Mouse (Mus musculus): ENCODE measurements around the gene Vps13d.

Gene Vps13d

DNA sequence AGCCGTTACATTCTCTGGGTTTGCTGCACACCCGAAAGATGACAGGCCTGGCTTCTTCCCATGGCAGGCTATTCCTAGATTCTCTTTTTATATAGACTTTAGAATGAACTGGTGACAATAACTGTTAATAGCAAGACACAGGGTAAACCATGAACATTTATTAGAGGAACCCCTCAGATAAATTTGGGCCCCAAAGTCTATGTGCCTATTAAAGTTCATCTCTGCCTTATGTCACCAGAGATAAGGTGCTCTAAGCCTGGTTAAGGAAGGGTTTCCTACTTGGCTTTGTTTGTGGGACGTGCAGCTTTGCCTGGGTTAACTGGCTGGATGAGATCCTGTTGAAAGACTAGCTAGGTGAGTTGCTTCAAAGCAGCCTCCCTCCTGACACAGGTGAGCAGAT, 159.4 kb downstream of the Vps13d start:
- DNase-seq (ENCODE audit: low spot score in 2 of 2) = no peak

DNA sequence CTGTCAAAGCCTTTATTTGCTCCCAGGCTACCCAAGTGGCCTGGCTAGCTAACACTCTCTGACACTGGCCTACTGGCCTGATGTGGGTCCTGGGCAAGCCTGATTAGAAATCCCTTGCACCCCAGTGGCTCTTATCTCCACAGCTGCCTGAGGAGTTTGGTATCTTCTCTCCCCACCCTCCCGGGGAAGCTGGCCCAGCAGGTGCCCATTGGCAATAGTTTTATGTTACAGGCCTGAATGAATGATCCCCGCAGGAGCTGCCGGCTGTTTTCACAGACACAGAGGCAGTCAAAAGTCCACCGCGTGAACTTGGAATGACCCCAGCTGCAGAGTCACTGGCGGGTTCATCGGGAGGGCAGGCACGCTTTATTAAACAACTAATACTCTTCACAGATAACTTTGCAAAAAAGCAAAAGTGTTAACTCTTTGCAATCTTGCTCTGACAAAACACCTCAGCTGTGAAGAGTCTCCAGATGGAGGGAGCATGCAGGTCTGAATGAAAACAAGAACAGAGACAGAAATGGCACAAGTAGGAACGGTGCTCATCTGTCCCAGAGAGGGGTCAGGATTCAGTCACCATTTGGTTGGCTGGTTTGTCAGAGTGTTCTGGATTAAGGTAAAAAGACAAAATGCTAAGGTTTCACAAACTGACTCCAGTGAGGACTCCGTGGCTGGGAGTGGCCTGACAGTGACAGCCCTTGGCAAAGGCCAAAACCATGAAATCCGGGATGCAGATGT, 160.1 kb downstream of the Vps13d start:
- no peak for DNase-seq (ENCODE audit: low spot score in 2 of 2)

DNA sequence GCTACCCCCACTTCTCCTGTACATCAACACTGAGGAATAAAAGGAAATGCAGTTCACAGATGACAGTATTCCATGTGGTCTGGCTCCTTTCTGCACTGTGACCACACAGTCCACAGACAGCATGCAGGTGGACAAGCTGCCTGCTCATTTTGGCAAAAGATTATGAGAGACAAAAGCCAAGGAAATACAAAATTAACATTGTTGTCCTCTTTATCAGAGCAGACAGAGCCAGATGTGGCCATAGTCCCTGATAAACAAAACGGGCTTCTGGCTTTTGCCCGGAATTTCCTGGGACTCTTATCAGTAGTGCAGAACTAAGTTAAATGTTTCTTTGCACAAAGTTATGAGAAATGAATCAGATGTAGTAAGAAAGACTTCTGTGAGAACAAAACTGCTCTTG, 161.4 kb downstream of the Vps13d start:
- no peak for DNase-seq (ENCODE audit: low spot score in 2 of 2)

DNA sequence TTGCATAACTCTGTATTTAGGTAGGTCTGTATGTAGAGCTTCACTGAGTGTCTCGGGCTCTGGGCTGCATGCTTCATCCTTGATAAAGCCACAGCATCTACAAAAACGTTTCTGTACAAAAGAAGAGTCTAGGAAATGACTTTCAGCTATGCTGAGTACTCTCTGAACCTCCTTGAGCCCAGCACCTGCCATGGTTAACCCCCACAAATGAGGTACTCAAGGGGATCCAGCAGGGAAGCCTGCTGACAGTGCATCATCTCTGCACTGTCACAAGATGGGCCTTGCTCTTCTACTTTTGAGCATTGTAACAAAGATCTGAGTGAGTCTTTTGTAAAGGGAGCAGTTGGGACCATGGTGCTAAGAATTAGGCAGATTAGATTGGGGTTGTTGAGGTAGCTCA, 162.2 kb downstream of the Vps13d start:
- DNase-seq (ENCODE audit: low spot score in 2 of 2) = no peak

DNA sequence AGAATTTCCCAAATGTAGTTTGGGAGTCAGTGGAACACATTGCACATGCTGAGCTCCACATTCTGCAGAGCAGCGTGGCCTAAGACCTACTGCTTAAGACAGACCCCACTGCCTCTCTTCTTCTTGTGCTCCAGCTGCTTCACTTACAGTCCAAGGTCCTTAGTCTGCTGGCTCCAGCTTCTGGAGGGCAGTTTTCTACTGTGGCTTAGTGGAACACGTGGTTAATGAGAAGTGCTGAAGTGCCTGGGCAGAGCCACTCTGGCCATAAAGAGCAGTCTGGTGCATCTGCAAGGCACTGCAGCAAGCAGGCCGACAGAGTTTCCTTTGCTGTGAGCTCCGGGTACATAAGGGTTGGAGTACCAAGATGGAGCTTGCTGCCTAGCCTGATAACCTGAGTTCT, 163.3 kb downstream of the Vps13d start:
- DNase-seq (ENCODE audit: low spot score in 2 of 2) = no peak

DNA sequence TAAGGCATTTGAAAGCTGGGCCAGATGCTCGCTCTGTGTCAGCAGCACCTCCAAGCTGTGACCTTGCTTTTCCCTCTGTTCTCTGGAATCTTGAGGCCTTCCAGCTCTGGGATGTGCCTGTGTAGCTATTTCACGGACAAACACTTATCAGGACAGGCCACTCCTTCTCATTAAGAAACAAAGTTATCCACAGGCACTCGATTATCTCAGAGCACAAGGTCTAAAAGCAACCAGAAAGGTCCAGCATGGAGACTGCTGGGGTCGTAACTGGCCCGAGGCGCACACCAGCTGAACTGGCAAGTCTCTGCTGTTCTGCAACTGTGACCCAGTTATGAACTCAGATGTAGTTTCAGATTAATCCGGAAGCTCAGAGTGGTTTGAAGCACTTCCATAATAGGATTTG, 168.4 kb downstream of the Vps13d start:
- DNase-seq (ENCODE audit: low spot score in 2 of 2) = no peak

DNA sequence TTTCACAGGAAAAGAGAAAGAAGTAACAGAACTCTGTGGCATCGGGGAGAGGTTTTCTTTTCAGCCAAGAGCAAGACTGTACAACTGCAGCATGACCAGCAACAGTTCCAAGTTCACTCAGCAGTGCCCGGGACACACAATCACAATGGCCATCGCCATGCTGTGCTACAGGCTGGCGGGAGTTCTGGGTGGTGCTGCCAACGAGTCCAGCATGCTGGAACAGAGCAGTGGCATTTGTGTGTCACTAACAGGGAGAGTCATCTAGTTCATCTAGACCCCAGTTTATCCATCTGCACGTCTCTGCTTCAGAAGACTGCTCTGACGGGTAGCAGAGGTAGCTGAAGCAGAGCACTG, 169.4 kb downstream of the Vps13d start:
- no peak for DNase-seq (ENCODE audit: low spot score in 2 of 2)

DNA sequence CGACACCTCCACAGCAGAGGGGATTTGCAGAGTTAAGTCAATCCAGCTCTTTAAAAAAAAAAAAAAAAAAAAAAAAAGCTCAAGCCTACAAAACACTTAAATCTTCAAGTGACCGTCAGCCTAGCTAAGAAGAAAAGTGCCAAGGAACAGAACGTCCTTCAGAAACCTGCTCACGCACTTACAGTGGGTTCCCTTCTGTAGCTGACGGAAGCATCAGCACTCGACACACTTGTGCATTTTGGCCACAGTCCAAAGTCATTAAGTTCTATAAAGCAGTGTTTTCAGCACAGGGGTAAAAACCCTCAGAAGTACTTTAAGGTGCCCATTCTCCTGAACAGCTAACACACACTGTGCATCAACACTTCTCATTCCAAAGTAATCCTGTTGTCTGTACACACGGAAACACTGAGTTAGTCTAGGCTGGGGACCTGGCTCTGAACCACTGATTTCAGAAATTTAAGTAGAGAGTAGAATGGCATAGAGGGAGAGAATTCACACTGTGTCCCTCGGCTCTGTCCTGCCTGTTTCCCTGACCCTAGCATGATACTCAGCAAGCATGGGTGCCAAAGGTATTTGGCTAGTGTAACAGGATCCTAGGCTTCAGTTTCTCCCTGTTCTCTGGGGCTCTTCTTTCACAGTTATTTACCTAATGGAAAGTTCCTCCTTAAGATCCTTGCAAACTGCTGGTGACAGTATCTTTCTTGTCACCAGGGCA, 170.0 kb downstream of the Vps13d start:
- no peak for DNase-seq (ENCODE audit: low spot score in 2 of 2)

DNA sequence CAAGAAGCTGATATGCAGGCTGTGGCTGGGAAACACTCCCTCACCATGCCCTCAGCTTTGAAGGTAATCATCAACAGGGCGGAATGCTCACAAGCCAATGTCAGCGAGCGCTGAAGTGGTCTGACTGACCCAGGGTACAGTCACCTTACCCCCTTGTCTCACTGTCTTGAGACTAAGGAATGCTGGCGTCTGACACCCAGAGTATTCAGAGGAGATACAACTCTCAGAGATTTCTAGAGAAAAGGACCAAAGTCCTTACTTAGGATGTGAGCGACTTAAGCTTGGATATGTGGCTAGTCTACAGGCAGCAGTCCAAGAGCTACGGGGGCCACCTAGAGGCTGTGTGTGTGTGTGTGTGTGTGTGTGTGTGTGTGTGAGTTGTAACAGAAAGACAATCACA, 170.9 kb downstream of the Vps13d start:
- DNase-seq (ENCODE audit: low spot score in 2 of 2) = no peak

DNA sequence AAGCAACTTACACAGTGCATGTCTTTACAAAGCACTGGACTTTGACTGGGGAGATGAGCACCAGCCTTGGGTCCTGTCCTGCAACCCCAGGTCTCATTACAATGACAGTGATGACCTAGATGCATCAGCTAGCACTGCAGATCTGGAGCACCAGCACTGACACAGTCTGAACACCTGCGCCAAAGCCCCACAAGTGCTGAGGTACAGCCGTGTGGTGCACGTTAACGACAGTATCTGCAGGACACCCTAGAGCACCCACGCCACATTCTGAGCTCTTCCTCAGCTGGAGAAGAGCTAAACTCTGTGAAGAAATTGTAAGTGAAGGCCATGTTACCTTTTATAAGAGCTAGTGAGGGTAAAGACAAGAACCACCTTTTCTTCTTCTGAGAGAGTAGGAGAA, 172.0 kb downstream of the Vps13d start:
- no peak for DNase-seq (ENCODE audit: low spot score in 2 of 2)

DNA sequence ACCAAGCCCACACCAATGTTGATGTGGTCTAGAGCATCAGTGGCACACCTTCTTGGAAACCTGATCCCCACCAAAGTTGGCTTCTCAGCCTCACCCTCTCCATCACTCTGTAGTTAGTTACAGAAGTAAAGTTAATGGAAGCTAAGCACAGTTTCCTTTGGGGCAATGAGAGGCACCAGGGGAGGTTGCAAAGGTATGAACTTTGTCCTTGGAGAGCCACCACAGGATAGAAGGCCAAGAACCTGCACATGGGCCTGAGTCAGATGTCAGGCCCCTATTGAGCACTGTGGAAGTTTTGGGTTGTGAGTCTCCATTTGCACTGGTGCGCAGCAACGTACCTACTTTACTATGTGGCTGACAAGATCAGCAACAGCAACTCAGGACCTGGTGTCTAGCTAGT, 172.6 kb downstream of the Vps13d start:
- no peak for DNase-seq (ENCODE audit: low spot score in 2 of 2)

DNA sequence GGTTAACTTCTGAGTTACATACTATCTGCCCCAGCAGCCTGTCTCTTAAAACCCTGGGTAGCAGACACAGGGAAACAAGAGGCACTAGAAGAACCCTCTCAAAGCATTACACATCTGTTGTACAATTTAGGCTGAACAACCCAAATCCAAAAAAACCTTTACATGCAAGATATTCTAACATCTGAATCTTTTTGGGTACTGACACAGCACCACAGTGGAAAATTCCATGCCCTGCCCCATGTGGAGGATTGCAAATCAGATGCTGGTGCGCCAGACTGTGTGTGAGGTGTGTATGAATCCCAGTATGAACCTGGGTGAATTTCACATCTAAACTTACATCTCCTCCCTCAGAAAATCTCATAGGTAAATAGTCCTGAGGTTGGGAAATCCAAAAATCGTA, 174.4 kb downstream of the Vps13d start:
- no peak for DNase-seq (ENCODE audit: low spot score in 2 of 2)

DNA sequence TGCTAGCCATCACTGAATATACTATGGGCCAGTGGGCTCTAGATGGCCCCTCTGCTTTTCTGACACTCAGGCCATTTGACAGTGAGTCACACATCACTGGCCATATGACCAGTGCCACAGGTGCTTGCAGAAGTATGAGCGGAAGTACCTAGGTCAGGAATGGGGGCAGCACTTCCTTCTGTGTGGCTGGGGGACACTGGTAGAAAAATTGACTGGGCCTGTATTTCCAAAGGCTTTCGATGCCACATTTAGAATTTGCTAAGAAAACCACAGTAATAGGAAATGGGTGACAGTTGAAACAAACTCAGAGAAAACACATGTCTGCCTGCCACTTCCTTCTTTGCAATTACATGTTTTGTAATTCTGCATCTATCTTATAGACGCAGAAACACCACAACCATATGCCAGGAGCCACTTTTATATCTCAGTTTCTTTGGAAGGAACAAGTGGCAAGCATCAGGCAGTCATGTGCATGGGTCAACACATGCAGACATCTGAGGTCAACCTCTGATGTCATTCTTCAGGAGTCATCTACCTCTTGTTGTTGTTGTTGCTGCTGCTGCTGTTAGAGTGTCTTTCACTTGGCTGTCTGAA, 175.6 kb downstream of the Vps13d start:
- no peak for DNase-seq (ENCODE audit: low spot score in 2 of 2)

DNA sequence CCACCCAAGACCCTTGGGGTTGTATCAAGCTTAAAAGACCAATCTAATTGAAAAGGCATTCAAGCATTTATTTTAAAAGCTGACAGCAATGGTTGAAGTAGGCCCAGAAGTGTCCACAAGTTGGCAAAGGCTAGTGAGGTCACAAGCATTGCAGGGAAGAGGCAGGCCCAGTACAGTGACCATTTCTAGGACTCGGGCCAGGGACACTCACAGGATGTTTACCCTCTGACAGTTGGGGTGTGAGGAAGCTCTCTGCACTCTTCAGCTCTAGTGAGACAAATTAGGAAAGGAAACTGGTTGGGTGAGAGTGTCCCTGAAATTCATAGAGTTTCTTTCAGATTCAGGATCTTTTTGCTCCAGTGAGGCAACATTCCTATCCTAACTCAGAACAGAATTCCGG, 177.1 kb downstream of the Vps13d start:
- DNase-seq (ENCODE audit: low spot score in 2 of 2) = no peak

DNA sequence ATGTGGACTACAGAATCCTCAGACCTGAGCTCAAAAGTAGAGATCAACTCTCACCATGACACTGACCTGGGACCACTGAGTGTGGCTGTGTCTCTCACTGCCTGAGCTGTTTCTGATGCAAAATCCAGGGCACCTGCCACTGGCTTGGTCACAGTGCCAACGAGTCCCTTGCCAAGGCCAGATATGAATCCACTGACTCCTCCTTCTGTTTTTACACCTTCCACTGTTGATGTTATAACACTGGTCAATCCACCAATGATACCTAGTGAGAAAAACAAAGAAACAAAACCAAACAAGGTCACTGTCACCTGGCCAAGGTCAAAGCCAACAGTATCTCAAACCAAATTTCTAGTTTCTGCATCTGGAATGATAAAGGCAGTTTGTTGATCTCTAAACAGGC, 178.1 kb downstream of the Vps13d start:
- no peak for DNase-seq (ENCODE audit: low spot score in 2 of 2)

DNA sequence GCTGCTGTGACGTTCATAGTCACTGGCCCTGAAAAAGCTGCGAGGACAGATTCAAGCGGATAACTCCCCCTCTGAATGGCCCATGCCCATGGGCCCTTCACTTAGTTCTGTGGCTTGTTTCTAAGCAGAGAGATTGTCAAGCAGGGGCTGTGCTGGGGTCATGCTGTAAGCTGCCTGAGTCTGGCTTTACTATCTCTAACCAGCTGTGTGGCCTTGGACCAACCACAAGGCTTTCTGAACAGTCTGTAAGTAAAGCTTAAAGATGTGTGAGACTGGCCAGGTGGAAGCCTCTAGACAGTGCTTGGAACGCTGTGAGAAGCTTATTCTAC, 180.2 kb downstream of the Vps13d start:
- no peak for DNase-seq (ENCODE audit: low spot score in 2 of 2)

DNA sequence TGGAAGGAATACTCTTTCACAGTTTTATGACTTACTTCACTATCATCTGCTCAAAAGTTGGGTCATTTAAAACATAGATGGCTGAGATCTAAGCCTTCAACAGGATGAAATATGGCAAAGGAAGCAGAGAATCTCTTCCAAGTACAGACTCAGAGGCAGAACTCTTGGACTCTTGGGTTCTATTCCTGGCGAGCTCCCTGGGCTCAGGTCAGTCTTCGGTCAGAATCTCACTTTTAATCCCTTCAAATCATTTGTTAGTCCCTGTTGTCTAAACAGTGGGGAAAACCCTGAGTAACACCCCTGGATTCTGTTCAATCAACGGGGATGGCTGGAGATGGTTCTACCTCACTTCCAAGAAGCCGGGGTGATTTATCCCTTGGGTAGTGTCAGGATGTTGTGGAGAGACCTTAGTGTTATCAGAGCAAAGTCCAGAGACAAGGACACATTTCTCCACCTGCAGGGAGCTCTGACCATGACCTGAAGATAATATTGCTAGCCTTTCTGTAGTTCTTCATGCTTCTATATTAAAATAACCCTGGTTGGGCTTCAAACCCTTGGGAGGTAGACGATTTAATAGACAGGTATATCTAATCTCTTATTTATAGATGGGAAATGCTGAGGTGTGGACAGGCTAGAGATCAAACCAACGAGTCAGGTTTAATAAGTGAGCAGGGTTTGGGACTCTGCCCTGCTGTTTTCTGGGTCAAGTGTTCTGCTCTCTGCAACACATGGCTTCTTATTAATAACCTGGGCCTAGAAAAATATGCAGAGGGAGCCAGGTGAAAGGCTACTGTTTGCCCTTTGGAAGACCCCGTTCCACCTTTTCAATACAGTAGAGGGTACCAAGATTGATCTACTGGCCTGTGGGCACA, 180.8 kb downstream of the Vps13d start:
- DNase-seq (ENCODE audit: low spot score in 2 of 2) = no peak

DNA sequence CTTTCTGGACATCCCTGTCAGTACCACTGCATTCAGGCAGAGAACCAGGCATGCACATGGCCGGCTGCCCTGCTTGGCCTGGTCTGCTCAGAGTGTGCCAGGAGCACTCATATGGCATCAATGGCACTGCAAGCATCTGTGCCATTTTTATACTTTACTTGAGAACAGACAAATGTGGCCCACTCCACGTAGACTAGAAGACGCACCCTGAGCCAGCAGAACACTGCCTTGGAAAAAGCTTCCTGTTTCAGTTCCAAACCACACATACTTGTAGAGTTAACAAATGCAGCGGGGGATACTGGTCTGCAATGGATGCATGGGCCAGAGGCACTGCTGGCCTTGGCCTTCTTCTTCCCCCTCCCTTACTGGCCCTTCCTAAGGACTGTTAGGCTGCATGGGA, 181.6 kb downstream of the Vps13d start:
- no peak for DNase-seq (ENCODE audit: low spot score in 2 of 2)

DNA sequence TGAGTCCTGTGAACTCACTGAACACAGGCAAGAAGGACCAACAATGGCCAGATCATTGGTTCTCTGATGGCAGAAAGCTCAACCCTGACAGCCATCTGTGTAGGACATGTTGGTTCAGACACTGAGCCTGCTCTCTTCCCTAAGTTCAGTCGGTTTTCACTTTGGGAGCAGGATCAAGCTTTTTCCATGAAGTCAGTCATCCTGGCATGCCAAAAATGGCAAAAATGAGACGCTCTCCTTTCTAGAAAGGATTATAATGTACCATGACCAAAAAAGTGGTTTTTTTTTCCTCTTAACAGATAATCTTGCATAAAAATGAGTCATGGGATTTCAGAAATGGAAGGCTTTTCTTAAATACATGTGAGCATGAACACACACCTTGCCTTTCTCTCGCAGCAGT, 183.6 kb downstream of the Vps13d start:
- no peak for DNase-seq (ENCODE audit: low spot score in 2 of 2)

DNA sequence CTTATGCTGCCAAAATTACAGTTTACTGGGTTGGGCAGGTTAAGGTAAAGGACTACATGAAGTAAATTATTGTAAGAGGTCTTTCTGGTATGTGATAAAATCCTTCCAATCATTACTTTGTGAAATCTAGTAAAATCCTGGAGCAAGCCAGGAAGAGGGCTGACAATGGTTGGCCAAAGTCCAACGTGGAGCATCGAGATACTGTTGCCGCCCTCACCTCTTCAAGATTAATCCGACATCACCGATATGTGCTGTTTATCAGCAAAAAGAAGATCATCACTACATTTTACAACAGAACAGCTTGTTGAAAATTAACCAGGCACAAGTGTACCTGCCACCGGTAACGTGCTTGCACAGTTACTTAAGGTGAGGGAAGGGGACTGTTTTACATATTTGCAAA, 184.9 kb downstream of the Vps13d start:
- no peak for DNase-seq (ENCODE audit: low spot score in 2 of 2)

DNA sequence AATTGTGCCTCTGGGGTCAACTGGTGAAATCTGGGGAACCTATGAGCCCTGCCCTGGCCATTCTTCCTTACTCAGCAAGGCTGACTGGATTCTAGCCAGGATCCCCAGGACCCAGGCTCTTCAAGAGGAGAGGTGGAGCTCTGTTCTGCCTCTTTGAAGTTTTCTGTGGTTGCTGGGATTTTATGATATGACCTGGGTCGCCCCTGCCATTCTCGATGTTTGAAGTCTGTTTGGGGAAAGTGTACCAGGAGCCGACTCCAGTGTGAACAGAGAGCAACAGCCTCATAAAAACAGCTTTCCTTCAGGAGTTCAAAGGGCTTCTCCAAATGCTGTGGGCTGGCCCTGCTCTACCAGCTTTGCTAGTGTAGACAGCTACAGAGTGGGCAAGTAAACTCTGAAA, 185.4 kb downstream of the Vps13d start:
- DNase-seq (ENCODE audit: low spot score in 2 of 2) = no peak

DNA sequence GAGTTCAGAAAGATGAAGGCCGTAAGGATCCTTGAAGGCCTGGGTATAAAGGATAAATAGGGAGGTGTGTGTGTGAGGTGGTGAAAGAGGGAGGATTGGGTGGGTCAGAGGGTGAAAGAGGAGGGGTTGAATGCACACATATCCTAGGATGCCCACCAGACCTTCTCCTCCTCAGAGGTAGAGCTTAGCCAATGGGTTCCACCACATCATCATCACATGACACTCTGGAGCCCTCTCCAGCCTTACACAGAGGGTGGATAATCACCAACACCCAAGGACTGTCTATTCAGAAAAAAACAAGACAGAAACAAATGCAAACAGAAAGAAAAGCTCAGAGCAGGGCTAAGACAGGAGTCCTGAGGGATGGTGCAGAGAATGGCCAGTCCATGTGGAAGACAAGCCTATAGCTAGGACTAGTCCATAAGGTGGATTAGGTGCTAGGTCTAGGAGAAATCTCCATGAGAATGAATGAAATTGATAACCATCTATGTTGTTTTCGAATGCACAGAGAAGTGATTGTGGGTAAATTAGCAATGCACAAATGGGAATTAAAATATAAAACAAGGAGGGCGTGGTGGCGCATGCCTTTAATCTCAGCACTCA, 188.8 kb downstream of the Vps13d start:
- no peak for DNase-seq (ENCODE audit: low spot score in 2 of 2)
